Mouse (Mus musculus) heart, adult 2 months (tissue): ENCODE results near the gene Rdh7.

Experiments used
- CTCF ChIP-seq: fragments of 200-600 bp; IDR thresholded peaks from 2 replicates; pipeline ENCODE4 v1.8.1; 2022; ENCODE audit warnings: antibody characterized with exemption, mild to moderate bottlenecking, moderate library complexity
- EP300 ChIP-seq: fragments of 200-500 bp; IDR thresholded peaks from 2 replicates; pipeline ENCODE4 v1.6.1; 2011; ENCODE audit warnings: low read depth, low read length, control low read depth; ENCODE audit not compliant: insufficient read depth
- POLR2A ChIP-seq: fragments of 200-500 bp; IDR thresholded peaks from 2 replicates; pipeline ENCODE4 v1.6.1; 2011; ENCODE audit warnings: mild to moderate bottlenecking, low read depth, low read length, control low read depth; ENCODE audit not compliant: insufficient read depth

- TF ChIP-seq CTCF, result no peak
- TF ChIP-seq EP300, result no peak
- TF ChIP-seq POLR2A, result no peak
Measured at GRCm38 (mm10) chr10:127906138-127906537, 17.5 kb upstream of the Rdh7 start.
